ENCODE assay signal across 21 mouse cellular contexts in genomic region chr3:89691776-89692175, GRCm38 (mm10).
"Had no signal": no experiment of that assay in that cellular context is flagged by ENCODE, and none has a peak within 500 bp of the region (broad histone marks: within the 10 kb centered on the region; RNA-seq: fewer than 3 reads in every experiment).

No protein-coding gene starts in this region.

- H3K27ac ChIP-seq: layer of hippocampus, adult 2 months; limb, embryonic 15.5 days; liver, embryonic 14.5 days; macrophage; midbrain, embryonic 12.5 days; midbrain, embryonic 15.5 days; neural tube, embryonic 12.5 days; neural tube, embryonic 15.5 days had no signal

- H3K4me3 ChIP-seq: layer of hippocampus, adult 2 months; limb, embryonic 15.5 days; midbrain, embryonic 12.5 days; midbrain, embryonic 15.5 days; neural tube, embryonic 12.5 days; neural tube, embryonic 15.5 days had no signal

- H3K27me3 ChIP-seq: limb, embryonic 15.5 days; midbrain, embryonic 12.5 days; midbrain, embryonic 15.5 days; neural tube, embryonic 12.5 days; neural tube, embryonic 15.5 days had no signal

- H3K36me3 ChIP-seq: limb, embryonic 15.5 days; midbrain, embryonic 12.5 days; midbrain, embryonic 15.5 days; neural tube, embryonic 12.5 days; neural tube, embryonic 15.5 days had no signal

- H3K9ac ChIP-seq: limb, embryonic 15.5 days; liver, embryonic 14.5 days; liver, postnatal 0 days; lung, embryonic 14.5 days; midbrain, embryonic 12.5 days; midbrain, embryonic 15.5 days; neural tube, embryonic 12.5 days; neural tube, embryonic 15.5 days had no signal

- ATAC-seq: liver, postnatal 0 days; lung, postnatal 0 days; midbrain, embryonic 15.5 days had no signal

- H3K4me1 ChIP-seq: neural tube, embryonic 12.5 days had no signal

- H3K9me3 ChIP-seq: limb, embryonic 15.5 days; midbrain, embryonic 12.5 days; midbrain, embryonic 15.5 days; neural tube, embryonic 15.5 days had no signal

- H3K4me2 ChIP-seq: limb, embryonic 15.5 days; liver, embryonic 11.5 days; lung, embryonic 14.5 days; midbrain, embryonic 12.5 days; midbrain, embryonic 15.5 days; neural tube, embryonic 12.5 days; neural tube, embryonic 15.5 days had no signal

- DNase-seq: kidney, adult 11 months; kidney, adult 9 months; kidney, postnatal 25 days; layer of hippocampus, adult 9-11 months; left cerebral cortex, postnatal 4 days; liver, postnatal 0 days; lung, embryonic 14.5 days; right cerebral cortex, adult 18-20 months; right cerebral cortex, postnatal 14 days; right cerebral cortex, postnatal 4 days; thymus, postnatal 25 days had no signal
